Mouse (Mus musculus) bone marrow macrophage, adult 2 months (primary cell): ENCODE results near the gene Bbs1. TPM values are rescaled to one million over a fixed set of nuclear protein-coding genes. Genes with fewer than 3 reads are reported as not detected.

ENCODE experiments used
- H3K27ac ChIP-seq: 2 replicates; pipeline ENCODE4 v1.5.1; 2012; ENCODE audit warnings: low read depth, low read length; ENCODE audit not compliant: insufficient read depth
- H3K4me1 ChIP-seq: 2 replicates; pipeline ENCODE4 v1.6.1; 2012; ENCODE audit warnings: low read length; ENCODE audit not compliant: control insufficient read depth, insufficient read depth
- H3K4me3 ChIP-seq: 2 replicates; pipeline ENCODE4 v1.5.1; 2012; ENCODE audit warnings: mild to moderate bottlenecking, low read length, moderate library complexity; ENCODE audit not compliant: insufficient read depth
- CTCF ChIP-seq: IDR thresholded peaks from 2 replicates; pipeline ENCODE4 v1.5.1; 2012; ENCODE audit warnings: low read depth, mild to moderate bottlenecking, low read length, moderate library complexity
- POLR2A ChIP-seq: IDR thresholded peaks from 2 replicates; pipeline ENCODE4 v1.6.1; 2012; ENCODE audit warnings: mild to moderate bottlenecking, low read depth, low read length, borderline replicate concordance
- polyA plus RNA-seq: library from polyadenylated mRNA; stranded (reverse); fragments of >200 nt; gene quantifications from 2 replicates; pipeline ENCODE4 v1.2.4, GENCODE M21; 2012; ENCODE audit not compliant: missing spikeins, insufficient read depth, insufficient read length

Bbs1 gene
- polyA plus RNA-seq, 1 experiment, result 3.0 TPM

- Histone ChIP-seq H3K27ac (no peak overlapping the region), H3K4me1 (peaks cover 19% of the 10 kb centered on the region), H3K4me3 (no peak overlapping the region)
- no peak for TF ChIP-seq CTCF
- no peak for TF ChIP-seq POLR2A
Measured at GRCm38 (mm10) chr19:4925121-4925860, 18.9 kb upstream of the Bbs1 start.

DNA sequence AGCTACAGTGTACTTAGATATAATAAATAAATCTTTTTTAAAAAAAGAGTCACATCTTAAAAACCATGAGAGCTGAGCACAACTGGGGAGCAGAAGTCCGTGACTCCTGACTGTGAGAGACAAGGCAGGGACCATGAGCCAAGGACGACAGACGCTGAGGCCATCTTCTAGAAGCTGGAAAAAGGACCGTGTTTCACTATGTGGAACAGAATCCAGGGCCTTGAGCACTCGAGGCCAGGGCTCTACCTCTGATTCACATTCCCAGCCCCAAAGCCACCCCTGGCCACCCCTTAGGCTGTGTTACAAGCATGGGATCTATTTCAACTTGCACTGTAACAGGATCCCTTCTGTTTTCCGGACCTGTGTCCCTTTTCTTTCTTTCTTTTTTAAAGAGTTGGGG is 13.2 kb upstream of the Bbs1 start:
- Histone ChIP-seq H3K27ac (no peak overlapping the region), H3K4me3 (no peak overlapping the region), H3K4me1 (no peaks in the 10 kb centered on the region)
- TF ChIP-seq POLR2A (no peak), CTCF (no peak)

GRCm38 (mm10) chr19:4916827-4917226 is 10.4 kb upstream of the Bbs1 start:
- no peak overlapping the region for H3K4me3 ChIP-seq
- TF ChIP-seq POLR2A (no peak), CTCF (no peak)

DNA sequence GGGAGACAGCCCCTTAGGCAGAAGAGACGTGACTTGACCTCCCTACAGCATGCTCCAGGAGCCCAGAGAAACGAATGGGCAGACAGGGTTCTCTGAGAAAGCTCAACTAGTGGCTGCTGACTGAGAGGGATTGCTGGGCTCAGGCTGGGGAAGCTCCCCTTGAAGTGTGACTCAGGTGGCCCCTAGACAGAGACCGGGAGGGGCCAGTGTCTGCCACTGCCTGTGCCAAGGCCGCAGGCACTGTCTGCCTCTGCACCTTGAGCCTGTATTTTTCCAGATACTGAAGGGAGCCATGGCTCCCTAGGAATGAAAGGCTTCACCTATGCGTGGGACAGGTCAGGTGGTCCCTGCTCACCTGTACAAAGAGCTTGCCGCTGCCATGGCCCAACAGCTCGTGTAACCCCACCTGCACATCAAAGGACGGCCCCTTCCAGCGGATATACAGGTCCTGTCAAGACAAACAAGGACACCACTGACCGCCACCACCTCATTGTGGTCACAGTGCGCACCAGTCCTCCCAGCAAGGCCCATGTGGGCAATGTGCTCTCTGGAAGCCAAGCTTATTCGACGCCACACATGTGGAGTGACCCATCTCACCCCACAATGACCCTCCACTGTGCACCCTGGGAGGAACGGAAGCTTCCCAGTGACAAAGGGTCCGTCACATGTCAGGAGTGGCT is 9.6 kb upstream of the Bbs1 start:
- Histone ChIP-seq H3K27ac (no peak overlapping the region), H3K4me1 (no peaks in the 10 kb centered on the region), H3K4me3 (no peak overlapping the region)
- TF ChIP-seq POLR2A (no peak), CTCF (no peak)

More at GRCm38 (mm10) chr19:4916827-4917226, 10.4 kb upstream of the Bbs1 start:
- H3K27ac ChIP-seq, result no peak overlapping the region
- H3K4me1 ChIP-seq, result no peaks in the 10 kb centered on the region

DNA sequence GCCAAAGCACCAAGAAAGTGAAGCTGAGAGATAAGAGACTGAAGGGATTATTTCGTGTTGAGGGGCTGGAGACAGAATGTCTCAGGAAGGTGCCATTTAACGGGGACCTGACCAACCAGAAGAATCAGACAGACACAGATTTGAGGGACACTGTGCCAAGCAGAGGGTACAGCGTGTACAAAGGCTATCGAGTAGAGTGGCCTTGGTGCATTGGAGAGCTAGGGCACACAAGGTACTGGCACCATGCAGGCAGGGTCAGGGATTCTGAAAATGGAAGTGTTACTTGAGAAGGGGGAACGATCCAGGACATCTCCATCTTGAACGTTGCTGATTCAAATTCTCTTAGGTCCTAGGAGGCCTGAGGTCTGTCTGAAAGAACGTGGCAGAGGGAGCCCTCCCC is 2.9 kb upstream of the Bbs1 start:
- Histone ChIP-seq H3K27ac (no peak overlapping the region), H3K4me1 (peaks cover 5% of the 10 kb centered on the region), H3K4me3 (no peak overlapping the region)
- TF ChIP-seq POLR2A, result no peak
- no peak for TF ChIP-seq CTCF

- Histone ChIP-seq H3K27ac (no peak overlapping the region), H3K4me1 (peaks cover 5% of the 10 kb centered on the region), H3K4me3 (no peak overlapping the region)
- TF ChIP-seq CTCF (peak; percentile 42; the same call in 1 of the 2 replicates), POLR2A (no peak)
Measured at GRCm38 (mm10) chr19:4908107-4908506, 1.7 kb upstream of the Bbs1 start.

GRCm38 (mm10) chr19:4899888-4900287 is 6.5 kb downstream of the Bbs1 start:
- no peak overlapping the region for H3K4me3 ChIP-seq
- H3K4me1 ChIP-seq, result no peaks in the 10 kb centered on the region
- no peak for TF ChIP-seq POLR2A
- TF ChIP-seq CTCF, result no peak
- H3K27ac ChIP-seq, result no peak overlapping the region

GRCm38 (mm10) chr19:4898972-4899371 is 7.5 kb downstream of the Bbs1 start:
- no peak for TF ChIP-seq POLR2A
- no peak for TF ChIP-seq CTCF
- Histone ChIP-seq H3K4me3 (no peak overlapping the region), H3K27ac (no peak overlapping the region)

DNA sequence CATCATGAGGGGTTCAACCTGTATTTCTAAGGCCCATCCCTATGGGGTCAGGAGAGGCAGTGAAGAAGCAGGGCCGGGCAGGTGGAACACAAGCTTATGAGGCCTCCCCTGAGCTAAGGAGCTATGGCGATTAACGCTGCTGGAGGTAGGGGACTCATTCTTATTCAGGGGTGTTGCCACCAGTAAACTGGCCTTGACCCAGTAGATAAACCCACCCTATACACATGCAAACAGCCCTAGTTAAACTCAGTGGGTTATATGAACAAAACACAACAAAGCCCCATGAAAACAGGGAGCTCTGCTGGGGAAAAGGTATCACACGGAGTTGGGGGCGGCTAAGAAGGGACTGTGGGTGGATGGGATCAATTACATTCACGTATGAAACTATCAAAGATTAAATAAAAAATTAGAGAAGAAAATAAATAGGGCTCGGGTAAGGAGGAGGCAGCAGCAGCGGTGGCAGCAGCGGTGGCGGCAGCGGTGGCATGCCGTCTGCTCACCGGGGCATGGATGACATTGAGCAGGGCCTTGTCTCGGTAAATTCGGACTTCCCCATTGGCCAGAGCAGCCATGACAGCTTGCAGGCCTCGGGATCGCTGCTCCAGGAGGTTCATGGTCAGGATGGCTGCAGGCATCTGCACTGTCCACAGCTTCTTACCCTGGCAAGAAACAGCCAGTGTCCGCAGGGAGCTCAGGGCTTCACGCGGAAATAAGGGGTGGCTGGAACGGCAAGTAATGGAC is 9.5 kb downstream of the Bbs1 start:
- H3K4me1 ChIP-seq, result no peaks in the 10 kb centered on the region
- H3K27ac ChIP-seq, result no peak overlapping the region
- H3K4me3 ChIP-seq, result no peak overlapping the region
- TF ChIP-seq POLR2A, result no peak

More at GRCm38 (mm10) chr19:4898972-4899371, 7.5 kb downstream of the Bbs1 start:
- H3K4me1 ChIP-seq, result no peaks in the 10 kb centered on the region

DNA sequence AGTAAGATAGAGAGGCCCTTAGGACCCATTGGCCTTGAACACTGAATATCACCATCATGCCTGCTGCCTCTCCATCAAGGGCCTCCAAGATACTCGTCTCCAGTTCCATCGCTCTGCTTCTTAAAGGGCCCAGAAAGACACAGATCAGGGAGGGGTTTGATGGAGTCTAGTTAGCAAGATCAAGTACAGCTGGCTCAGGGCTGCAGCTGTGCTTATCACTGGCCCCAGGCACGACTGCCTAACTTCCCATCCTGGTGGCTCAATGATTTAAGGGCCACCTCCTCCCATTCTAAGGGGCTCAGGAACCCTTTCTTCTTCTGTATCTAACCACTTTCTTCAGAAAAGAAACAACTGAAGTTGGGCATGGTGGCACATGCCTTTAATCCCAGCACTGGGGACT is 14.6 kb downstream of the Bbs1 start:
- Histone ChIP-seq H3K4me1 (no peaks in the 10 kb centered on the region), H3K4me3 (no peak overlapping the region), H3K27ac (no peak overlapping the region)
- no peak for TF ChIP-seq POLR2A

DNA sequence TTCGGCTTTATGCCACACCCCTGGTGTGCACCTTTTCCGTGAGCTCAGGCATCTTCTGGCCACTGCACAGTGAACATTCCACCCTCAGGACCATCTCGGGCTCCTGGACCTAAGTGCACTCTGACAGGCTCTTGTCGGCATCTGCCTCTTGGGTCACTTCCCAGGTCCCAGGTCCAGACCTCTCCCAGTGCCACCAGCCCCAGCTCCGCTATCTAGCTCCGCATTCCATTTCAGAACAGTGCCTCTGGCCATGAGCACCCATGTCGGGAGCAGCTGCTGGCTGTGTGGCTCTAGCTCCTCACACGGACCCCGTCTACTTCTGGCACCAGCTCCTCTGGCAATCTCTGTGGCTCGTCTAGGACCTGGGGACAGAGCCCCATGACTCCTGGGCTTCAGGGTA is 16.6 kb downstream of the Bbs1 start:
- no peaks in the 10 kb centered on the region for H3K4me1 ChIP-seq
- no peak overlapping the region for H3K27ac ChIP-seq
- TF ChIP-seq CTCF (no peak), POLR2A (no peak)
- no peak overlapping the region for H3K4me3 ChIP-seq
